Mouse (Mus musculus) Muller cell, postnatal 12 days (primary cell): ENCODE data around the gene Gm4847.

Source experiments
- DNase-seq: peaks from one replicate; pipeline ENCODE4 v3.0.0-alpha.2; 2015; ENCODE audit errors: inconsistent ontology term

The Gm4847 gene

GRCm38 (mm10) chr1:166647593-166647992 lies at the start of gene Gm4847:
Gene Gm4847 (minus strand): TSS chr1:166647693.
- DNase-seq = no peak

DNA sequence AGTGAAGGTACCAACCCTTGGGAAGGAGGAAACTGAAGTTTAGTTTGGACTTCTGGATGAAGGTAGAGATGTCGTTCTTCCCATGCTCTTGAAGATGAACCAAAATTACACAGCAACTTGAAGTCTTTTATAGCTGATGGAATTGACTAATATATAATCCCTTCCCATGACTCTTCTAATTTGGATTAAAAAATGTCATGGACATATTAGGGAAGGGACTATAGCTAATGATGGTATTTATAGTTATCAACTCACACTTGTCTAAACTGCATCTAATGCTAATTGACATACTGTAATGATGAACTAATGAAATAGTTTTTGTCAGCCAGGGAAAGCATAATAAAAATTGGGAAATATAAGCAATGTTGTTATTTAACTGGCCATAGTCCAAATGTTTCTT lies 34.3 kb upstream of the Gm4847 start, which contains the start of gene Fmo9:
Gene Fmo9, minus strand, starts transcription at position 101 of the 400 bp plus-strand sequence.
- DNase-seq = no peak

GRCm38 (mm10) chr1:166669264-166669663 lies 21.8 kb upstream of the Gm4847 start:
- DNase-seq = no peak

GRCm38 (mm10) chr1:166660800-166661199 lies 13.3 kb upstream of the Gm4847 start:
- no peak for DNase-seq
